Mouse (Mus musculus) lung, embryonic 14.5 days (tissue): ENCODE measurements around the gene Osgin1. TPM values are rescaled to one million over a fixed set of nuclear protein-coding genes. Genes with fewer than 3 reads are reported as not detected.

ENCODE experiments used
- ATAC-seq: fragments of 200-750 bp; cut with Nextera tagmentation; 2 replicates; pipeline ENCODE4 v1.8.0; 2017; ENCODE audit warnings: mild to moderate bottlenecking, moderate TSS enrichment, moderate library complexity; ENCODE audit not compliant: insufficient read depth
- DNase-seq: peaks from one replicate; pipeline ENCODE4 v3.0.0-alpha.2; 2015
- H3K27ac ChIP-seq: fragments of 300-500 bp; sonication (generic); 2 replicates; pipeline ENCODE4 v1.5.1; 2014; ENCODE audit warnings: low read depth, mild to moderate bottlenecking, moderate library complexity
- H3K27me3 ChIP-seq: fragments of 300-500 bp; sonication (generic); 2 replicates; pipeline ENCODE4 v1.6.1; 2014; ENCODE audit warnings: low read length, control low read depth; ENCODE audit not compliant: insufficient read depth
- H3K36me3 ChIP-seq: fragments of 300-500 bp; sonication (generic); 2 replicates; pipeline ENCODE4 v1.6.1; 2014; ENCODE audit warnings: control low read depth; ENCODE audit not compliant: insufficient read depth
- H3K4me1 ChIP-seq: fragments of 300-500 bp; sonication (generic); 2 replicates; pipeline ENCODE4 v1.6.1; 2014; ENCODE audit warnings: antibody characterized with exemption, control low read depth; ENCODE audit not compliant: insufficient read depth
- H3K4me2 ChIP-seq: fragments of 300-500 bp; sonication (generic); 2 replicates; pipeline ENCODE4 v1.6.1; 2014; ENCODE audit warnings: mild to moderate bottlenecking
- H3K4me3 ChIP-seq: fragments of 300-500 bp; sonication (generic); 2 replicates; pipeline ENCODE4 v1.5.1; 2014; ENCODE audit warnings: low read depth, low read length
- H3K9ac ChIP-seq: fragments of 300-500 bp; sonication (generic); 2 replicates; pipeline ENCODE4 v1.6.1; 2014
- H3K9me3 ChIP-seq: fragments of 300-500 bp; sonication (generic); 2 replicates; pipeline ENCODE4 v1.6.1; 2016; ENCODE audit warnings: low read depth, low read length, control low read depth
- CTCF ChIP-seq: IDR thresholded peaks from 2 replicates; pipeline ENCODE4 v1.5.1; 2016; ENCODE audit warnings: antibody characterized with exemption, low read depth
- WGBS: fragments of 180-500 bp; shearing (Covaris S2); extraction: QIAGEN DNeasy Blood & Tissue Kit; methylation state at CpG from one replicate; pipeline ENCODE4 v1.1.7; 2014; 5-methylcytosine and 5-hydroxymethylcytosine counted together
- polyA plus RNA-seq: library from polyadenylated mRNA; unstranded; fragments of >200 nt; fragmentation: Nextera tagmentation; extraction: Ambion mirVana; gene quantifications from 2 replicates; pipeline ENCODE4 v1.2.1, GENCODE M21; 2014

The Osgin1 gene
- polyA plus RNA-seq, 1 experiment from 2014 or later, result 0.53 TPM

DNA sequence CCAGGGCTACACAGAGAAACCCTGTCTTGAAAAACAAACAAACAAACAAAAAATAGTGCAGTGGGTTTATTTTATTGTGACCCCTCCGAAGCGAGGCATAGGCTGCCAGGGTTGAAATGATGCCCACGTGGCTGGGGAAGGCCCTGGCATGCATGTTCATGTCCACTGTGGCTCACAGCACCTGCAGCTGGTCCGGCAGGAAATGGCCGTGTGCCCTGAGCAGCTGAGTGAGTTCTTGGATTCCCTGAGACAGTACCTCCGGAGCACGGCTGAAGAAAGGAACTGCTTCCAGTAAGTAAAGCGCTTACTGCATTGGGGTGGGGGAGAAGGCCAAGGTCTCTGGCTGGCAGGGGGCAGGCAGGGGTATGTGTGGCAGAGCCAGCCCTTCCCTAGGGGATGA is 34.2 kb downstream of the Osgin1 start:
- WGBS, result 84% methylated on average over 8 of the region's 8 CpGs

DNA sequence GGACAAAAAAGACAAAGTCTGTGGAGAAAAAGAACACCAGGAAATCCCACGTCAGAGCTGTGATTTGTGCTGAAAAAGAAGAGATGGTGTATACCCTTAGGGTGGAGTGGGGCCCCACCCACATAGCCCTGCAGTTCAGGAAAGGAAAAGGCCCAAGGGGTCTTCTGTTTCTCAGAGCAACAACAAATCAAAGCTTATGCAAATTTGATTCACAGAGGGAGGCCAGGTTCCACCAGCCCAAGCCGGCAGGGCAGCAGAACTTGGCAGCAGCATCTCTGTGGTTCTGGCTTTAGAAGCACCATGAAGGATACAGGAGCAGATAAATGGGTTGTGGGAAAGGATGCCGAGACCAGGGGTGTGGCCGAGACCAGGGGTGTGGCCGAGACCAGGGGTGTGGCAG is 44.8 kb downstream of the Osgin1 start:
- Histone ChIP-seq H3K9me3 (no peaks in the 10 kb centered on the region), H3K4me1 (no peaks in the 10 kb centered on the region), H3K4me2 (no peak overlapping the region), H3K9ac (no peak overlapping the region), H3K4me3 (no peak overlapping the region), H3K27me3 (no peaks in the 10 kb centered on the region), H3K27ac (no peak overlapping the region), H3K36me3 (no peaks in the 10 kb centered on the region)
- WGBS, result 22% methylated on average over 5 of the region's 5 CpGs
- ATAC-seq (no peak), DNase-seq (no peak)
- TF ChIP-seq CTCF, result no peak

More for the DNA sequence above, 34.2 kb downstream of the Osgin1 start:
- Histone ChIP-seq H3K4me3 (no peak overlapping the region), H3K27ac (no peak overlapping the region), H3K4me1 (0 out of 2 replicates have a peak, but pooled peaks cover 4% of the 10 kb centered on the region), H3K9ac (no peak overlapping the region), H3K9me3 (no peaks in the 10 kb centered on the region), H3K27me3 (peaks cover 7% of the 10 kb centered on the region; the same call in 1 of the 2 replicates), H3K4me2 (no peak overlapping the region), H3K36me3 (no peaks in the 10 kb centered on the region)
- no peak for DNase-seq
- ATAC-seq, result no peak
- TF ChIP-seq CTCF, result no peak

DNA sequence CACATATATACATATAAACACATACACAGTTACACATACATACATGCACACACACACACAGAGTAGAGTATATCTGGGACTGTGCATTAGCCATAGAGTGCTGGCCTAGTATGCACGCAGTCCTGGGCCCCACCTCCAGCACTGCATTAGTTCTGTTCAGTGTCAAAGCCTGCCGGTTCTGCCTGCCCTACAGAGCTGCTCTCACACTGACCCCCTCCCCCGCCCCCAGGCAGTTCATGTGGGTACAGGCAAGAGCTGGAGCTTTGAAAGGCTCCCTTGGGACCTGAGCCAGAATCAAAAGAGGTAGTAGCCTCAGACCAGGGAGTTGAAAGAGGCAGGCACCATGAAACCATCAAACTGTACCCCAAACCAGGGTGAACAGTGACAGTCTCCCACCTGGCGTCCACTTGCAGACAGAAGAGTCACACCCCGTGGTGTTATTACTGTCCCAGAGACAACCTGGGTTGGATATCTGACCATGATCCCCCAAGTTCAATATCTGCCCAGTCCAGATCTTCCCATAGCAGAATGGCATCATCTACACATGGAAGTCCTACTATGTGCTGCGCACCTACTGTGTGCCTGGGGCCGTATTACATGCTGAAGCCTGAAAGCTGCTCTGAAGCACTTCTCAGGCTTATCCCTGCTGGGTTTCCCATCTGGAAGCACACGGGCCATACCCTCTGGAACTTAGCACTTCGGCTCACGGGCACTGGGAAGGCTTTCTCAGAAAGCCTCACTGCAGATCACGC is 50.4 kb downstream of the Osgin1 start:
- TF ChIP-seq CTCF, result no peak
- no peak overlapping the region for H3K4me3 ChIP-seq
- H3K9ac ChIP-seq, result no peak overlapping the region
- H3K9me3 ChIP-seq, result no peaks in the 10 kb centered on the region
- H3K27me3 ChIP-seq, result no peaks in the 10 kb centered on the region
- WGBS, result 77% methylated on average over 11 of the region's 11 CpGs
- DNase-seq (no peak), ATAC-seq (no peak)
- no peaks in the 10 kb centered on the region for H3K36me3 ChIP-seq
- H3K4me1 ChIP-seq, result no peaks in the 10 kb centered on the region
- no peak overlapping the region for H3K27ac ChIP-seq
- H3K4me2 ChIP-seq, result no peak overlapping the region

DNA sequence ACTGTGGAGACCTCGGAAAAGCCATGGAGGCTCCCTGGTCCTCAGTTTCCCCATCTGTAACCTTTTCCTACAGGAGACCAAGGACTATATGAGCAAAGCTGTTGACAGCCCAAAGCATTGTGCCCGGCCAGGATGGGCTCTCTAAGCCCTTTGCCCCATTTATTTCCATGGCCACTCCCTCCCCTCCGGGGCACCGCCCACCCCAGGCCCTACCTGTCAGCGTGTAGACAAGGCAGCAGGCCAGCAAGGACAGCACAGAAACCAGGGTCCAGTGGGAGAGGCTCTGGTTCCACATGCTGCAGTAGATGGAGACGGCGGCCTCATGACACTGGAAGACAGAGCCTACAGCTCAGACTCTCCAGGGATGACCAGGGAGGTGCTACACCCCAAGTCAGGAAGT is 53.2 kb downstream of the Osgin1 start:
- DNase-seq (no peak), ATAC-seq (no peak)
- no peak overlapping the region for H3K4me3 ChIP-seq
- no peaks in the 10 kb centered on the region for H3K36me3 ChIP-seq
- TF ChIP-seq CTCF, result no peak
- H3K9ac ChIP-seq, result no peak overlapping the region
- WGBS, result 65% methylated on average over 7 of the region's 7 CpGs
- H3K9me3 ChIP-seq, result no peaks in the 10 kb centered on the region
- no peak overlapping the region for H3K27ac ChIP-seq
- H3K4me2 ChIP-seq, result no peak overlapping the region
- H3K4me1 ChIP-seq, result no peaks in the 10 kb centered on the region; the same call in 1 of the 2 replicates
- H3K27me3 ChIP-seq, result no peaks in the 10 kb centered on the region

Other genes starting within 250 kb of the Osgin1 start
- gene Hsbp1, start 89.6 kb upstream of the Osgin1 start, polyA plus RNA-seq, result 300 and 304 TPM in 2 replicates
- gene Mlycd, start 39.2 kb upstream of the Osgin1 start, polyA plus RNA-seq, result 11.8 and 14.0 TPM in 2 replicates
- 1.9 and 2.2 TPM in 2 replicates for gene Necab2, start 12.6 kb downstream of the Osgin1 start, polyA plus RNA-seq
- gene Slc38a8, start 67.6 kb downstream of the Osgin1 start, polyA plus RNA-seq, result not detected in 2 replicates
- gene Mbtps1, start 124.6 kb downstream of the Osgin1 start, polyA plus RNA-seq, result 125 and 128 TPM in 2 replicates
- gene Hsdl1, start 141.1 kb downstream of the Osgin1 start, polyA plus RNA-seq, result 25.9 and 26.8 TPM in 2 replicates
- gene Dnaaf1, start 141.1 kb downstream of the Osgin1 start, polyA plus RNA-seq, result 0.24 TPM in 1 of 2 replicates, not detected in the other
- 9.0 and 10.4 TPM in 2 replicates for gene Taf1c, start 171.1 kb downstream of the Osgin1 start, polyA plus RNA-seq
- gene Adad2, start 178.6 kb downstream of the Osgin1 start, polyA plus RNA-seq, result 0.09 TPM in 1 of 2 replicates, not detected in the other
- not detected in 2 replicates for gene Kcng4, start 201.6 kb downstream of the Osgin1 start, polyA plus RNA-seq
- 3.0 and 3.4 TPM in 2 replicates for gene Wfdc1, start 232.2 kb downstream of the Osgin1 start, polyA plus RNA-seq